Mouse (Mus musculus) spleen, adult 18-20 months (tissue): Measurements from ENCODE around the gene Pdcd7.
"Not testable (repeated sequence)": the region's sequence is repeated elsewhere in the genome, so short reads cannot be mapped to it uniquely, and the experiment has no call there.

Experiments
- DNase-seq, 2 experiments: peaks; one replicate each; pipeline ENCODE4 v3.0.0; 2022; ENCODE audit warnings: mixed read lengths in 2 of 2

The Pdcd7 gene

DNA sequence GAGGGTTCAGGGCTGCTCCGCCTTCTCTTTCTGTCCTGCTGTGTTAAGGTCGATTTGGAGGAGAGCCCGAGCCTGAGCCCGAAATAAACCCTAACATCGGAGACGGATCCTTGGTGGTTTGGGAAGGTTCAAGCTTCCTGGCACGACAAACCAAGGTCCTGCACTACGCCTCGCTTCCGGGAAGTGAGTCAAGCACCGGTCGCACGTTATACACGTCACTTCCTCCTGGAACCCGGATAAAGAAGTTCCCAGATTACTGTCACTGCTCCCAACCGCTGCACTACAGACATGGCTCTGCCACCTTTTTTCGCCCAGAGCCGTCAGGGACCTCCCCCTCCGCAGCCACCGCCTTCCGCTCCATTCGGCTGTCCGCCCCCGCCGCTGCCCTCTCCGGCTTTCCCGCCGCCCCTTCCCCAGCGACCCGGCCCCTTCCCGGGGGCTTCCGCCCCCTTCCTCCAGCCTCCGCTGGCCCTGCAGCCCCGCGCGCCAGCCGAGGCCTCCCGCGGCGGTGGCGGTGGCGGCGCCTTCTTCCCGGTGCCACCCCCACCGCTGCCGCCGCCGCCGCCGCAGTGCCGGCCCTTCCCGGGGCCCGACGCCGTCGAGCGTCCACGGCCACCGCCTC lies at the start of gene Pdcd7:
Gene Pdcd7 (plus strand): TSS at position 251 of the 622 bp plus-strand sequence.
- peak; percentile 85 to 90 for DNase-seq

DNA sequence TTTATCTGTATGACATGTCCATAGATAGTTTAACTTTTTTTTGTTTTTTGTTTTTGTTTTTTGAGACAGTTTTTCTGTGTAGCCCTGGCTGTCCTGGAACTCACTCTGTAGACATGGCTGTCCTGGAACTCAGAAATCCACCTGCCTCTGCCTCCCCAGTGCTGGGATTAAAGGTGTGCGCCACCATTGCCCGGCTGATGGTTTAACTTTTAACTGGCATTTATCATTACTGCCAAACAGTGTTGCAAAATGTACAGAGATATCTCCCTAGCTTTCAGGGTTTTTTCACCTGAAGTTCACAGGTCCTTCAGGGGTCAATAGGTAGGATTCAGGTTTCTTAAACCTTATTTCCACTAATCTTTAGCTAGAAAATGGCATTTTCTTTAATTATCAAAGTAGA lies 48.8 kb upstream of the Pdcd7 start:
- DNase-seq, result no peak

DNA sequence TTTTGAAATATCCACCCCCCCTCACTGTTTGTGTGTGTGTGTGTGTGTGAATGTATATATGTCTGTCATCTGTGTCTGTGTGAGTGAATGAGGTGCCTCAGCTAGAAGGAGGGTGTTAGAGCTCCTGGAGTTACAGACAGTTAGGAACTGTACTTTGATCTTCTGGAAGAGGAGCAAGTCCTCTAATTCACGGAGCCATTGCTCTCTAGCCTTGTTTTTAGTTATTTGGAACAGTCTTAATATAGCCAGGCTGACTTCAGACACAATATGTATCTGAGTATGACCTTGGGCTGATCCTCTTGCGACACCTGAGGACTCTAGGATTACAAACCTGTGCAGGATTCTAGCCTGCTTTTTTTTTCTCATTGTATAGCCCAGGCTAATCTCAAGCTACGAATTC lies 47.1 kb upstream of the Pdcd7 start:
- no peak for DNase-seq

DNA sequence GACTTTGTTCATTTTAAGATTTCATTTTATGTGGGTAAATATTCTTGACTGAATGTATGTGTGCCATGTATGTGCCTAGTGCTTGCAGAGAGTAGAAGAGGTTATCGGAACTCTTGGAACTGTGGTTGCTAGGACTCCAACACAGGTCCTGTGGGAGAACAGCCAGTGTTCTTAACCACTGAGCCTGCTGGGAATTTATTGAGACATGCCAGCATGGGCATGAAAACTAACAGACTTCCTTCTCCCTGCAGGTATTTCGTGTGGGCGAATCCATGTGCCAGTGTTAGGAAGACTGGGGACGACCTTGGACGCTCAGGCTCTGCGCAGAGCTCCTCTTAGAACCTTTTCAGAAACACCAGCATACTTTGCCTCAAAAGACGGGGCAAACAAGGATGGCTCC lies 46.3 kb upstream of the Pdcd7 start:
- DNase-seq, result no peak

DNA sequence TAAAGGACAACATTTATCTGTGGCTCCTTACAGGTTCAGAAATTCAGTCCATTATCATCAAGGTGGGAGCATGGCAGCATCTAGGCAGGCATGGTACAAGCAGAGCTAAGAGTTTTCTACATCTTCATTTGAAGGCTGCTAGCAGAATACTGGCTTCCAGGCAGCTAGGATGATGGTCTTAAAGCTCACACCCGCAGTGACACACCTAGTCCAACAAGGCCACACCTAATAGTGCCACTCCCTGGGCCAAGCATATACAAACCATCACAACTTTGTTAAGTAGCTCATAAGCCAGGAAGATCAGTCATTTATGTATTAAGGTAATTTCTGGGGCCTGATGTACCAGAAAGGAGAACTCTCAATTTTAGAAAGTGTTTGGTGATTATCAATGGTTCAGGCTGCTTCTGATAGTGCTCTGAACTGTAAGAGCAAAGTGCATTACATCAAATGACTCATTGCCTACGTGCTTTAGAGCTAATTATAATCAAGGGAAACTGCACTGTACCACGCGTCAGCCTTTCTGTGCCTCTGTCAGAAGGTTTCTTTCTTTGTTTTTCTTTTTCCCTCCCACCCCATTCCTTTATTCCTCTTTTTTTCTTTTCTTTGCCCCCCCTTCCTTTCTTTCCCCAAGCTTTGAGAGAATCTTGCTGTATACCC lies 43.4 kb upstream of the Pdcd7 start:
- DNase-seq, result no peak

DNA sequence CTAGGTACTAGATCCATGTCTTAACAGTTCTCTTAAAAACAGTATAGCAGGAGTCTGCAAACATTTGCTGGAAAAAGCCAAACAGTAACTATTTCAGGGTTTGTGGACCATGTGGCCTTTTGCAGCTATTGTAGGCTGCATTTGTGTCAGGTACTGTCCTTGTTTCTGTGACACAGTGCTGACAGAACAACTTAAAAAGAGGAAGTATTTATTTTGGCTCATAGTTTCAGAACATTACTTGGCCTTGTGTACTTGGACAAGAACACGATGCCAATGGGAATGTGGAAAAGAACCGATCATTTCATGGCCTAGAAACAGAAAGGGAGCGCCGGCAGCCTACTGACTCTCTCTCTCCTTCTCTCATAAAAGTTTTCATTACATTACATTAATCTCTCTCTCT lies 42.3 kb upstream of the Pdcd7 start:
- DNase-seq, result no peak

GRCm38 (mm10) chr9:65304300-65304699 lies 41.6 kb upstream of the Pdcd7 start:
- no peak for DNase-seq

GRCm38 (mm10) chr9:65306672-65307071 lies 39.2 kb upstream of the Pdcd7 start:
- no peak for DNase-seq

GRCm38 (mm10) chr9:65308011-65308410 lies 37.9 kb upstream of the Pdcd7 start:
- DNase-seq, result no peak

- DNase-seq, result no peak
These were observed 33.1 kb upstream of the Pdcd7 start for GRCm38 (mm10) chr9:65312669-65313357.

DNA sequence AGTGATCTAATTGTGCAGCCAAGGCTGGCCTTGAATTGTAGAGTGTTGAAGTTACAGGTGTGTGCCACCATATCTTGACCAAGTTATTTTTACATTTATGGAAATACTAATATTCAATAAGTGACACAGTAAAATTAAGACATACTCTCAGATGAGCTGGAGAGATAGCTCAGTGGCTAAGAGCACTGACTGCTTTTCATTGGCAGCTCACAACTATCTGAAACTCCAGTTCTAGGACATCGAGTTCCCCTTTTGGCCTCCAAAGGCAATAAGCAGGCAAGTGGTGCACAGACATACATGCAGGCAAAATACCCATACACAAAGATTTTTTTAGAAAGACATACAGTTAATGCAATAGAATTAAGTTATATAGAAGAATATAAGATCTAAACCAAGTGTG lies 32.1 kb upstream of the Pdcd7 start:
- no peak for DNase-seq

- DNase-seq, result no peak
These were observed 23.5 kb upstream of the Pdcd7 start for GRCm38 (mm10) chr9:65322255-65322900.

DNA sequence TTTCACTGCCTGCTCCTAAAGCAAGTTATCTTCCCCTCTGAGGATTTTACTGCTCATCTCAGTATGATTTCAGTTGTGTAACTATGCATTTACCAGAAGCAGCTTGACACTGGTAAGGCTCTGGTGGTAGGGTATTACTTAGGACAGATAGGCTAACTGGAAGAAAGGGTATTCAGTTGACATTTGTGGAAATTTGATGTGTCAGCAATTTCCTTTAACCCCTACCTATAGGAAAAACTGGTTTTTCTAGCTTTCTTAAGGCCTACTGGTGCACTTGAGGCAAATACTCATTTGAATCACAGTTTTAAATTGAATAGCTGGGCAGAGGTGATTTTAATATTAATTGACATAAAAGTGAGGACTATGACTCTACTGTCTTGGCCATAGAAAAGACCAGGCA lies 19.9 kb upstream of the Pdcd7 start:
- no peak for DNase-seq

- no peak for DNase-seq
These were observed 18.5 kb upstream of the Pdcd7 start for GRCm38 (mm10) chr9:65327371-65327770.

- no peak for DNase-seq
These were observed 11.9 kb upstream of the Pdcd7 start for GRCm38 (mm10) chr9:65333958-65334357.

DNA sequence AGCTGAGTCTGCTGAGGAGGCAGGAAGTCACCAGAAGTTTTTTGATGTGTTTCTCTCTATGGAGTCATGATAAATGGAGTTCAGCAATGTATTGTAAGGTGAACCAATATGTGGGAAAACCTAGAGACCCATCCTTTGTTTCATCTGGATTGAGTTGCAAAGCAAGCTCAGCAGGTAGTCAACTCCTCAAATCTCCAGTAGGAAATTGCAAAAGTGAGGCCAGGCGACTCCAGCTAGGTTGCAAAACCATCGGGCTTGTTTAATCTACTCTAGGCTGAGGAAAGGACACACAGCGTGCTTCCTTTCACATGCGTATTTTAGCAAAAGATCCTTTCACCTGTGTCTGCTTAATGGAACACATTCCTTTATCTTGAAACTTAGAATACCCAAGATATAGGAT lies 6.8 kb upstream of the Pdcd7 start:
- no peak for DNase-seq

DNA sequence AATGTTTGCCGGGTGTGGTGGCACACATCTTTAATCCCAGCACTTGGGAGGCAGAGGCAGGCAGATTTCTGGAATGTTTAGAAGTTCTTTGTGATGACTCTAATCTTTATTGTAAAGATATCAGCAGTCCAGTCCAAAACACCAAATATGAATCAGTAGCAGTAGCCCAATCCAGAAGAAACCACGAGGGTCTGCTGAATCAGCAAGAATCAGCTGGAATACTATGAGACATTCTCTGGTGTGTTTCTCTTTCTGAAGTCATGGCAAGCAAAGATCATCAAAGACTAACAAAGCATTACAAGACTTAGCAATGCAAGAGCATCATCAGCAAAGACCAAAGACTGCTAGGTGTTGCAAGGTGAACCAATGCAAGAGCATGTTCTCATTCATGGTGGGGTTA lies 5.5 kb upstream of the Pdcd7 start:
- no peak for DNase-seq

DNA sequence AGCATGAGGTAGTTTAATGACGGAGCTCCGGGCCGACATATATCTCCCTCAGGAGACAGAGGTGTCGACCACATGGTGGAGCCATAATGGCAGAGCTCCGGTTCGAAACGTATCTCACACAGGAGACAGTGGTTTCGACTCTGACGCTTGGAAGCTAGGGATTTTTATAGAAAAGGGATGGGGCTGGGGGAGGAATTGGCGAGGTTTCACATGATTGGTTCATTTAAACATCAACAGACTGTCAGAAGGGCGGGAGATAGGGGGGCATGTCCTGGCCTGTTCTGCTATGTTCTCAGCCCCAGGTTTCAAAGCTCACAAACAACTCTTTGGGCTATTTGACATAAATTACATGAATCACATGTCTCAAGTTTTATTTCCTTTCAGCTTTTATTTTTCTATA lies 465 bp upstream of the Pdcd7 start:
- DNase-seq, result not testable (repeated sequence)

DNA sequence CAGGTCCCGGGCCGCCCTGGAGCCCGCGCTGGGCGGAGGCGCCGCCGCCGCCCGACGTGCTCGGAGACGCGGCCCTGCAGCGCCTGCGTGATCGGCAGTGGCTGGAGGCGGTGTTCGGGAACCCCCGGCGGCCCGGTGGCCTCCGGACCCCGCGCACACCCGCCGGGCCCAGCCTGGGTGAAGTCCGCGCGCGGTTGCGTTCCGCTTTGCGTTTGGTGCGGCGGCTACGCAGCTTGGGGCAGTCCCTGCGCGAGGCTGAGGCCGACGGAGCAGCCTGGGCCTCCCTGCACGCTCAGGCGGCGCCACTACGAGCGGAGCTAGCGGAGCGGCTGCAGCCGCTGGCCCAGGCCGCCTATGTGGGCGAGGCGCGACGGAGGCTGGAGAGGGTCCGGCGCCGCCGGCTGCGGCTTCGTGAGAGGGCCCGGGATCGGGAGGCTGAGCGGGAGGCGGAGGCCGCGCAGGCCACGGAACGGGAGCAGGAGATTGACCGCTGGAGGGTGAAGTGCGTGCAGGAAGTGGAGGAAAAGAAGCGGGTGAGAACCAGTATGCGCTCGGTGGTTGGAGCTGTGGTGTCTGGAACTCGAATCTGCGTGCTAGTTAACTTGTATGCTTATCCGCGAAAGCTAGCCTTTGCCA lies 690 bp downstream of the Pdcd7 start:
- DNase-seq, result peak; percentile 31 to 55

DNA sequence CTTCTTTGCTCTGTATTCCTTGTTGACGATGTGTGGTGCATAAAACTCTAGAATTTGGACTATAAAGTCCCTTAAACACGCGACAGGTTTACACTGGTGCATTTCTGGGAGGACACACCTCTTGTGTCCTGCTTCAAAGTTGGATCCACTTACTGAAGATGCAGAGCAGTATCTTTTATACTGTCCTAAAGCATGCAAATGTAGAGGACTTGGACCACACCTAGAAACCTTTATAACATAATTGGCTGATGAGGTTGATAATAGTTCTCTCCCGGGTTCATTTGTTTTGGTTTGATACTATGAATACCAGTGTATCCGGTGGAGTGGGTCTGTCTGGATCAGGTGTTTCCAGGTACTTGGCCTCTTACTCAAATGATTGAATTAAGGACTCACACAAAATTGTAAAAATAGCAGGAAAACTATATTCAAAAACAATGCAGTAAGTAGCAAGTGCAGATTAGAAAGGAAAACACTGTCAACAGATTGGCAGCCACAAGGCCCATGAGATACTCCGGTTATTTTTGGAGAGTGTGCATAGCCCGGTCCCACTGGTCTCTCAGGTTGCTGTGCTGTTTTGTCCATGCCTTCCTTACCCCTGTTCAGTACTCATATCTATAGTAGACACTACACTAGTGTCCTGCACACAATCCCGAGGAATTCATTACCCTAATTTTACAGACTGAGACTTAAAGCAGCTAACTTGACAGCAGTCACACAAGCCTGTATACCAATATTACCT lies 1.4 kb downstream of the Pdcd7 start:
- DNase-seq, result no peak

- no peak for DNase-seq
These were observed 7.3 kb downstream of the Pdcd7 start for GRCm38 (mm10) chr9:65353251-65353650.

- DNase-seq, result no peak
These were observed 10.7 kb downstream of the Pdcd7 start for GRCm38 (mm10) chr9:65356561-65356960.

GRCm38 (mm10) chr9:65356971-65357370 lies 11.1 kb downstream of the Pdcd7 start:
- no peak for DNase-seq
